8 mouse cellular contexts compared by ENCODE assay signal in the genomic region with DNA sequence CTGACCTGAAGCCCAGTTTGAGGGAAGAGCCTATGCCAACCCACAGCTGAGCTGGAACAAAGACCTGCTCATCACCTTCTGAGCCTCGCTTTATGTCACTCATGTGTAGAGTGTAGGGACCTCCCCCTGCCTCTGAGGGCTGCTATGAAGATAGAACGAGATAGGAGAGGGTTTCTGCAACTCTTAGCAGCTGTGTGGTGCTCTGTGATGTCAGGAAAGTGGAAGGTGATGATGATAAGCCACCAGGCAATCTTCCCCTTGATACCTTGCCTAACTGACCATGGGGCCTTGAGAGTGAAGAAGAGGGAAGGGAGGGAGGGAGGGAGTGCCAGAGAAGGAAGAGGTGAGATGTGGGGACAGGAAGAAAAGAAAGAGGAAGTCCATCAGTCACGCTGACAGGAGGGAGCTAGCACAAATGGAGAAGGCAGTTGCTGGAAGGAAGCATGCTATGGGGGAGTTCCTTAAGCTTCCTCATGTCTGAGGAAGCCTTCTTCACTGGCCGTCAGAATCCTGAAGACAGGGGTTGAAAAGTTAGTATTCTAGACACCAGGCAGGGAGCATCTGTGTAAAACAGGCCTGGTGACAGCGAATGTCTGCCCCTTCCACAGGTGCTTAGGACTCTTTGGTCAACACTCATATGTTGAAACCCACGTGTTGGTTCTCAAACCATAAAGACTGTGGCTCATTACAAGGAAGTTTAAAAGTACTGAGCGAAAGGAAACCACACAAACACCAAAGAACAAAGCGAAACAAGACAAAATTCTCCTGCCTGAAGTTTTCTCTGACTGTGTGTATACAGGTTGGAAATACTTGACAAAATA. TPM values are rescaled to one million over a fixed set of nuclear protein-coding genes. Genes with fewer than 3 reads are reported as not detected.
DNase-seq lines count a peak whose midpoint lies in the region; ATAC-seq and TF ChIP-seq lines count a peak whose summit lies in the region.

A gene (plus strand): TSS at position 196 of the 821 bp plus-strand sequence.

- H3K4me2 ChIP-seq in lung, embryonic 14.5 days: no peak within 1 kb of the TSS
- H3K4me2 ChIP-seq in embryonic facial prominence, embryonic 12.5 days (replicated peaks): no peak within 1 kb of the TSS
- H3K4me2 ChIP-seq in limb, embryonic 15.5 days: no peak within 1 kb of the TSS
- H3K4me2 ChIP-seq in neural tube, embryonic 15.5 days: no peak within 1 kb of the TSS

- H3K27me3 ChIP-seq in lung, embryonic 14.5 days (ENCODE audit: insufficient read depth, low read length): no peaks in the 10 kb centered on the region
- no peaks in the 10 kb centered on the region for H3K27me3 ChIP-seq in embryonic facial prominence, embryonic 12.5 days
- no peaks in the 10 kb centered on the region for H3K27me3 ChIP-seq in limb, embryonic 15.5 days
- H3K27me3 ChIP-seq in neural tube, embryonic 15.5 days (replicated peaks): no peaks in the 10 kb centered on the region

- TF ChIP-seq CTCF in lung, embryonic 14.5 days (IDR thresholded peaks at IDR 0.05; ENCODE audit: low read depth): no peak

- 42% methylated on average over 8 of the region's 8 CpGs for WGBS in lung, embryonic 14.5 days
- WGBS in embryonic facial prominence, embryonic 12.5 days: 66% methylated on average over 8 of the region's 8 CpGs
- 63% methylated on average over 8 of the region's 8 CpGs for WGBS in limb, embryonic 15.5 days
- WGBS in neural tube, embryonic 15.5 days: 76% methylated on average over 8 of the region's 8 CpGs

- H3K27ac ChIP-seq in lung, embryonic 14.5 days (ENCODE audit: low read depth): peak within 1 kb of the TSS; percentile 42; the same call in 1 of the 2 replicates
- H3K27ac ChIP-seq in embryonic facial prominence, embryonic 12.5 days: no peak within 1 kb of the TSS
- H3K27ac ChIP-seq in limb, embryonic 15.5 days: no peak within 1 kb of the TSS
- no peak within 1 kb of the TSS for H3K27ac ChIP-seq in neural tube, embryonic 15.5 days (replicated peaks)

- H3K36me3 ChIP-seq in lung, embryonic 14.5 days (ENCODE audit: insufficient read depth): no peaks in the 10 kb centered on the region
- no peaks in the 10 kb centered on the region for H3K36me3 ChIP-seq in embryonic facial prominence, embryonic 12.5 days
- no peaks in the 10 kb centered on the region for H3K36me3 ChIP-seq in limb, embryonic 15.5 days
- H3K36me3 ChIP-seq in neural tube, embryonic 15.5 days: no peaks in the 10 kb centered on the region

- no peak for DNase-seq in lung, embryonic 14.5 days
- DNase-seq in lung, adult 18-20 months: no peak
- no peak for DNase-seq in heart, postnatal 14 days
- DNase-seq in MN1 (ENCODE audit: low spot score): no peak
- DNase-seq in kidney, postnatal 14 days: no peak

- no peak within 1 kb of the TSS for H3K9ac ChIP-seq in lung, embryonic 14.5 days
- no peak within 1 kb of the TSS for H3K9ac ChIP-seq in embryonic facial prominence, embryonic 12.5 days
- H3K9ac ChIP-seq in limb, embryonic 15.5 days: no peak within 1 kb of the TSS
- H3K9ac ChIP-seq in neural tube, embryonic 15.5 days (replicated peaks): no peak within 1 kb of the TSS

- 0 out of 2 replicates have a peak, but pooled peaks cover 4% of the 10 kb centered on the region for H3K4me1 ChIP-seq in lung, embryonic 14.5 days (ENCODE audit: insufficient read depth)
- no peaks in the 10 kb centered on the region for H3K4me1 ChIP-seq in embryonic facial prominence, embryonic 12.5 days
- H3K4me1 ChIP-seq in limb, embryonic 15.5 days: no peaks in the 10 kb centered on the region
- peaks cover 14% of the 10 kb centered on the region for H3K4me1 ChIP-seq in neural tube, embryonic 15.5 days

- H3K4me3 ChIP-seq in lung, embryonic 14.5 days (ENCODE audit: low read depth, low read length): no peak within 1 kb of the TSS
- no peak within 1 kb of the TSS for H3K4me3 ChIP-seq in embryonic facial prominence, embryonic 12.5 days
- no peak within 1 kb of the TSS for H3K4me3 ChIP-seq in limb, embryonic 15.5 days
- H3K4me3 ChIP-seq in neural tube, embryonic 15.5 days (replicated peaks): no peak within 1 kb of the TSS

- intact Hi-C loops in heart, postnatal 14 days (cut with DNase I): no loop called here

- no peak for ATAC-seq in lung, embryonic 14.5 days (ENCODE audit: insufficient read depth)
- no peak for ATAC-seq in embryonic facial prominence, embryonic 12.5 days (ENCODE audit: insufficient number of reproducible peaks, insufficient read depth, low FRiP score, low TSS enrichment)
- ATAC-seq in limb, embryonic 15.5 days (ENCODE audit: insufficient number of reproducible peaks, low FRiP score, low TSS enrichment, low read depth): no peak
- ATAC-seq in neural tube, embryonic 15.5 days (ENCODE audit: low FRiP score): no peak

- no peaks in the 10 kb centered on the region for H3K9me3 ChIP-seq in lung, embryonic 14.5 days (ENCODE audit: low read depth, low read length)
- no peaks in the 10 kb centered on the region for H3K9me3 ChIP-seq in embryonic facial prominence, embryonic 12.5 days
- no peaks in the 10 kb centered on the region for H3K9me3 ChIP-seq in limb, embryonic 15.5 days
- no peaks in the 10 kb centered on the region for H3K9me3 ChIP-seq in neural tube, embryonic 15.5 days (replicated peaks)

RNA-seq across cellular contexts. Expression of the gene that starts here (rescaled TPM):
- 19.7 and 20.2 TPM in 2 replicates for polyA plus RNA-seq in lung, embryonic 14.5 days (2014; fragmentation: Nextera tagmentation; extraction: Ambion mirVana)
- 14.2 and 14.7 TPM in 2 replicates for polyA plus RNA-seq in embryonic facial prominence, embryonic 12.5 days (2016; fragmentation: Nextera tagmentation; extraction: Ambion mirVana)
- total RNA-seq in heart, postnatal 14 days (2021): 10 to 100 TPM; 60.0 to 64.1 TPM
- 16.2 and 17.3 TPM in 2 replicates for polyA plus RNA-seq in limb, embryonic 15.5 days (2015; fragmentation: Nextera tagmentation; extraction: Ambion mirVana)
- polyA plus RNA-seq in neural tube, embryonic 15.5 days (2015; fragmentation: Nextera tagmentation; extraction: Ambion mirVana): 27.6 and 31.3 TPM in 2 replicates
